Mouse (Mus musculus) common myeloid progenitor, adult 5-6 weeks (primary cell): Measurements from ENCODE around the gene Abcg5. TPM values are rescaled to one million over a fixed set of nuclear protein-coding genes. Genes with fewer than 3 reads are reported as not detected.

ENCODE experiments used
- ATAC-seq: replicated peaks from 2 replicates; pipeline ENCODE4 v1.8.0; 2016; ENCODE audit warnings: low read depth, mild to moderate bottlenecking, moderate TSS enrichment, inconsistent platforms; ENCODE audit not compliant: poor library complexity, severe bottlenecking
- total RNA-seq: library from RNA; stranded (forward); fragments of 200-1000, 187-1606 nt; gene quantifications from 2 replicates; pipeline ENCODE4 v1.2.3, GENCODE M21; 2017

The Abcg5 gene
- total RNA-seq, 1 experiment from 2014 or later = not detected

- 0 out of 2 replicates have a peak, but pooled peaks have one; percentile 36 for ATAC-seq
Measured at GRCm38 (mm10) chr17:84619112-84619511, 63.7 kb downstream of the Abcg5 start.

GRCm38 (mm10) chr17:84617953-84618352 is 64.9 kb downstream of the Abcg5 start:
- no peak for ATAC-seq

- ATAC-seq = no peak
Measured at GRCm38 (mm10) chr17:84616526-84617074, 66.2 kb downstream of the Abcg5 start.

GRCm38 (mm10) chr17:84615811-84616210 is 67.0 kb downstream of the Abcg5 start:
- no peak for ATAC-seq

- ATAC-seq = no peak
Measured at GRCm38 (mm10) chr17:84611971-84612370, 70.8 kb downstream of the Abcg5 start.

GRCm38 (mm10) chr17:84611500-84611899 is 71.3 kb downstream of the Abcg5 start:
- ATAC-seq = no peak

- no peak for ATAC-seq
Measured at GRCm38 (mm10) chr17:84608606-84609005, 74.2 kb downstream of the Abcg5 start.

Other genes with a start within 250 kb of the Abcg5 start
- 38.5 and 40.6 TPM in 2 replicates for gene Thada, start 216.8 kb downstream of the Abcg5 start, total RNA-seq
- not detected in 2 replicates for gene Plekhh2, start 171.1 kb downstream of the Abcg5 start, total RNA-seq
- gene Dync2li1, start 56.5 kb downstream of the Abcg5 start, total RNA-seq = 3.8 TPM in 2 replicates
- gene Abcg8, start 6.7 kb downstream of the Abcg5 start, total RNA-seq = not detected in 2 replicates
- 83.9 and 86.6 TPM in 2 replicates for gene Lrpprc, start 107.8 kb upstream of the Abcg5 start, total RNA-seq